Mouse (Mus musculus) splenic B cell, adult 2 months (primary cell): ENCODE results near the gene Slc34a2.

Experiments used
- DNase-seq: peaks from one replicate; pipeline ENCODE4 v3.0.0-alpha.2; 2011; ENCODE audit warnings: low read depth, low spot score
- H3K27me3 ChIP-seq: 2 replicates; pipeline ENCODE4 v1.6.1; 2012; ENCODE audit warnings: mild to moderate bottlenecking, low read length, moderate library complexity, mixed read lengths; ENCODE audit not compliant: control insufficient read depth, poor library complexity, insufficient read depth, severe bottlenecking
- H3K36me3 ChIP-seq: 2 replicates; pipeline ENCODE4 v1.6.1; 2012; ENCODE audit warnings: mild to moderate bottlenecking, low read length, moderate library complexity, mixed read lengths; ENCODE audit not compliant: control insufficient read depth, poor library complexity, insufficient read depth, severe bottlenecking

Slc34a2 gene

GRCm38 (mm10) chr5:53111036-53111435 is 73.2 kb downstream of the Slc34a2 start:
- DNase-seq = no peak

GRCm38 (mm10) chr5:53112942-53113341 is 75.1 kb downstream of the Slc34a2 start:
- DNase-seq = no peak
- Histone ChIP-seq H3K27me3 (no peaks in the 10 kb centered on the region), H3K36me3 (no peaks in the 10 kb centered on the region)

More at GRCm38 (mm10) chr5:53111036-53111435, 73.2 kb downstream of the Slc34a2 start:
- Histone ChIP-seq H3K36me3 (no peaks in the 10 kb centered on the region), H3K27me3 (no peaks in the 10 kb centered on the region)

- H3K36me3 ChIP-seq = no peaks in the 10 kb centered on the region
- H3K27me3 ChIP-seq = no peaks in the 10 kb centered on the region
- no peak for DNase-seq
Measured at GRCm38 (mm10) chr5:53114616-53115267, 76.9 kb downstream of the Slc34a2 start.

GRCm38 (mm10) chr5:53118212-53118611 is 80.3 kb downstream of the Slc34a2 start:
- Histone ChIP-seq H3K27me3 (no peaks in the 10 kb centered on the region), H3K36me3 (no peaks in the 10 kb centered on the region)
- no peak for DNase-seq

- Histone ChIP-seq H3K36me3 (no peaks in the 10 kb centered on the region), H3K27me3 (no peaks in the 10 kb centered on the region)
- DNase-seq = no peak
Measured at GRCm38 (mm10) chr5:53119689-53120088, 81.8 kb downstream of the Slc34a2 start.
